Mouse (Mus musculus): ENCODE measurements around the gene Rtl8a. TPM values are rescaled to one million over a fixed set of nuclear protein-coding genes. Genes with fewer than 3 reads are reported as not detected.

Rtl8a gene
- polyA plus RNA-seq, 1 experiment from 2014 or later, result 6.6 TPM

Other genes starting within 250 kb of the Rtl8a start
- gene Etd, start 208.8 kb downstream of the Rtl8a start, polyA plus RNA-seq (2015; fragmentation: Nextera tagmentation; extraction: Ambion mirVana), result not detected in 2 replicates
- 2.1 and 2.9 TPM in 2 replicates for gene Rtl8c, start 35.6 kb downstream of the Rtl8a start, polyA plus RNA-seq (2015; fragmentation: Nextera tagmentation; extraction: Ambion mirVana)
- not detected in 2 replicates for gene Gm14597, start 34.7 kb downstream of the Rtl8a start, polyA plus RNA-seq (2015; fragmentation: Nextera tagmentation; extraction: Ambion mirVana)
- 5.6 and 6.3 TPM in 2 replicates for gene Rtl8b, start 26.7 kb upstream of the Rtl8a start, polyA plus RNA-seq (2015; fragmentation: Nextera tagmentation; extraction: Ambion mirVana)
- gene 4930502E18Rik, start 81.1 kb upstream of the Rtl8a start, polyA plus RNA-seq (2015; fragmentation: Nextera tagmentation; extraction: Ambion mirVana), result 0.07 TPM in 1 of 2 replicates, not detected in the other
- not detected in 2 replicates for gene 1700013H16Rik, start 114.1 kb upstream of the Rtl8a start, polyA plus RNA-seq (2015; fragmentation: Nextera tagmentation; extraction: Ambion mirVana)
- not detected in 2 replicates for gene Zfp36l3, start 132.7 kb upstream of the Rtl8a start, polyA plus RNA-seq (2015; fragmentation: Nextera tagmentation; extraction: Ambion mirVana)
- gene Xlr, start 154.0 kb upstream of the Rtl8a start, polyA plus RNA-seq (2015; fragmentation: Nextera tagmentation; extraction: Ambion mirVana), result 2.3 and 2.5 TPM in 2 replicates

Measured in liver, embryonic 13.5 days (tissue).